Mouse (Mus musculus) liver, embryonic 11.5 days (tissue): ENCODE measurements around the gene Acan. TPM values are rescaled to one million over a fixed set of nuclear protein-coding genes. Genes with fewer than 3 reads are reported as not detected.
A peak's percentile ranks its signal among the peaks of the same experiment; 100 is the strongest.

Experiments
- ATAC-seq: fragments of 200-750 bp; cut with Nextera tagmentation; replicated peaks from 2 replicates; pipeline ENCODE4 v1.8.0; 2017; ENCODE audit warnings: moderate number of reproducible peaks, mild to moderate bottlenecking, moderate TSS enrichment, moderate library complexity; ENCODE audit not compliant: low FRiP score
- DNase-seq: peaks from one replicate; pipeline ENCODE4 v3.0.0-alpha.2; 2017; ENCODE audit warnings: low spot score
- H3K27ac ChIP-seq: fragments of 300-500 bp; sonication (generic); 2 replicates; pipeline ENCODE4 v1.5.1; 2014; ENCODE audit warnings: mild to moderate bottlenecking, low read depth, low read length, control low read depth
- H3K27me3 ChIP-seq: fragments of 300-500 bp; sonication (generic); replicated peaks from 2 replicates; pipeline ENCODE4 v1.6.1; 2014; ENCODE audit warnings: low read length, mixed read lengths; ENCODE audit not compliant: control insufficient read depth, insufficient read depth
- H3K36me3 ChIP-seq: fragments of 300-500 bp; sonication (generic); 2 replicates; pipeline ENCODE4 v1.6.1; 2014; ENCODE audit warnings: mild to moderate bottlenecking, low read length, moderate library complexity, mixed read lengths; ENCODE audit not compliant: control insufficient read depth, insufficient read depth
- H3K4me1 ChIP-seq: fragments of 300-500 bp; sonication (generic); replicated peaks from 2 replicates; pipeline ENCODE4 v1.6.1; 2014; ENCODE audit warnings: low read length, mixed read lengths; ENCODE audit not compliant: control insufficient read depth, insufficient read depth
- H3K4me2 ChIP-seq: fragments of 300-500 bp; sonication (generic); 2 replicates; pipeline ENCODE4 v1.6.1; 2014; ENCODE audit warnings: mild to moderate bottlenecking, control low read depth, moderate library complexity
- H3K4me3 ChIP-seq: fragments of 300-500 bp; sonication (generic); 2 replicates; pipeline ENCODE4 v1.5.1; 2014; ENCODE audit warnings: low read depth, low read length, control low read depth
- H3K9ac ChIP-seq: fragments of 300-500 bp; sonication (generic); 2 replicates; pipeline ENCODE4 v1.6.1; 2014; ENCODE audit warnings: low read depth, low read length, control low read depth
- H3K9me3 ChIP-seq: fragments of 300-500 bp; sonication (generic); 2 replicates; pipeline ENCODE4 v1.6.1; 2016; ENCODE audit warnings: low read length, inconsistent platforms, mixed read lengths; ENCODE audit not compliant: control insufficient read depth
- WGBS: fragments of 180-500 bp; shearing (Covaris S2); extraction: QIAGEN DNeasy Blood & Tissue Kit; methylation state at CpG from one replicate; pipeline ENCODE4 v1.1.7; 2014; 5-methylcytosine and 5-hydroxymethylcytosine counted together
- polyA plus RNA-seq: library from polyadenylated mRNA; unstranded; fragments of >200 nt; fragmentation: Nextera tagmentation; extraction: Ambion mirVana; gene quantifications from 2 replicates; pipeline ENCODE4 v1.2.1, GENCODE M21; 2014

Acan gene
- polyA plus RNA-seq, 1 experiment from 2014 or later, result 0.08 TPM

GRCm38 (mm10) chr7:79147931-79148653 is 94.8 kb downstream of the Acan start:
- no peak for ATAC-seq
- DNase-seq, result peak; percentile 45
- WGBS, result 2% methylated on average over 20 of the region's 20 CpGs

GRCm38 (mm10) chr7:79148711-79149266 is 95.5 kb downstream of the Acan start, which contains the start of gene Mfge8:
TSS of gene Mfge8 (minus strand) at chr7:79149060.
- no peaks in the 10 kb centered on the region; the same call in 1 of the 2 replicates for H3K36me3 ChIP-seq

More at GRCm38 (mm10) chr7:79147931-79148653, 94.8 kb downstream of the Acan start:
- peaks cover 20% of the 10 kb centered on the region for H3K4me1 ChIP-seq
- no peaks in the 10 kb centered on the region for H3K9me3 ChIP-seq
- H3K27me3 ChIP-seq, result no peaks in the 10 kb centered on the region
- H3K36me3 ChIP-seq, result no peaks in the 10 kb centered on the region; the same call in 1 of the 2 replicates
- peak overlapping the region; percentile 71 for H3K4me3 ChIP-seq
- H3K27ac ChIP-seq, result peak overlapping the region; percentile 55; the same call in 1 of the 2 replicates
- H3K4me2 ChIP-seq, result peak overlapping the region; percentile 94
- H3K9ac ChIP-seq, result peak overlapping the region; percentile 64

GRCm38 (mm10) chr7:79149522-79149921 is 96.2 kb downstream of the Acan start:
- Histone ChIP-seq H3K36me3 (no peaks in the 10 kb centered on the region; the same call in 1 of the 2 replicates), H3K9me3 (no peaks in the 10 kb centered on the region), H3K9ac (no peak overlapping the region), H3K27ac (no peak overlapping the region), H3K27me3 (no peaks in the 10 kb centered on the region), H3K4me2 (peak overlapping the region; percentile 94), H3K4me1 (peaks cover 20% of the 10 kb centered on the region), H3K4me3 (no peak overlapping the region; the same call in 1 of the 2 replicates)
- DNase-seq, result no peak
- 39% methylated on average over 6 of the region's 6 CpGs for WGBS
- no peak for ATAC-seq

More at GRCm38 (mm10) chr7:79148711-79149266, 95.5 kb downstream of the Acan start, which contains the start of gene Mfge8:
- H3K4me1 ChIP-seq, result peaks cover 20% of the 10 kb centered on the region
- ATAC-seq, result peak; percentile 91
- DNase-seq, result peak; percentile 87
- H3K27ac ChIP-seq, result peak within 1 kb of the TSS; percentile 55
- peak within 1 kb of the TSS; percentile 64 for H3K9ac ChIP-seq
- H3K27me3 ChIP-seq, result no peaks in the 10 kb centered on the region
- H3K4me2 ChIP-seq, result peak within 1 kb of the TSS; percentile 94
- H3K9me3 ChIP-seq, result no peaks in the 10 kb centered on the region
- H3K4me3 ChIP-seq, result peak within 1 kb of the TSS; percentile 71
- under 1% methylated on average over 39 of the region's 39 CpGs for WGBS

GRCm38 (mm10) chr7:79159406-79159805 is 106.1 kb downstream of the Acan start:
- no peak overlapping the region for H3K27ac ChIP-seq
- no peaks in the 10 kb centered on the region for H3K4me1 ChIP-seq
- no peaks in the 10 kb centered on the region for H3K36me3 ChIP-seq
- H3K27me3 ChIP-seq, result no peaks in the 10 kb centered on the region
- no peak overlapping the region for H3K4me3 ChIP-seq
- no peaks in the 10 kb centered on the region for H3K9me3 ChIP-seq
- H3K9ac ChIP-seq, result no peak overlapping the region
- H3K4me2 ChIP-seq, result no peak overlapping the region
- DNase-seq (no peak), ATAC-seq (no peak)
- WGBS, result 70% methylated on average over 1 of the region's 1 CpGs

Other genes with a start within 250 kb of the Acan start
- gene Det1, start 206.2 kb upstream of the Acan start, polyA plus RNA-seq, result 19.7 and 22.4 TPM in 2 replicates
- 50.8 and 55.3 TPM in 2 replicates for gene Aen, start 157.6 kb upstream of the Acan start, polyA plus RNA-seq
- 3.7 and 5.8 TPM in 2 replicates for gene Isg20, start 140.1 kb upstream of the Acan start, polyA plus RNA-seq
- 0.73 and 0.95 TPM in 2 replicates for gene Hapln3, start 77.5 kb downstream of the Acan start, polyA plus RNA-seq
- 84.9 and 92.0 TPM in 2 replicates for gene Mfge8, start 95.6 kb downstream of the Acan start, polyA plus RNA-seq
- 11.5 and 13.4 TPM in 2 replicates for gene Abhd2, start 219.7 kb downstream of the Acan start, polyA plus RNA-seq